Mouse (Mus musculus): ENCODE results near the gene Hnrnpl.
A peak's percentile ranks its signal among the peaks of the same experiment; 100 is the strongest.

Hnrnpl gene

DNA sequence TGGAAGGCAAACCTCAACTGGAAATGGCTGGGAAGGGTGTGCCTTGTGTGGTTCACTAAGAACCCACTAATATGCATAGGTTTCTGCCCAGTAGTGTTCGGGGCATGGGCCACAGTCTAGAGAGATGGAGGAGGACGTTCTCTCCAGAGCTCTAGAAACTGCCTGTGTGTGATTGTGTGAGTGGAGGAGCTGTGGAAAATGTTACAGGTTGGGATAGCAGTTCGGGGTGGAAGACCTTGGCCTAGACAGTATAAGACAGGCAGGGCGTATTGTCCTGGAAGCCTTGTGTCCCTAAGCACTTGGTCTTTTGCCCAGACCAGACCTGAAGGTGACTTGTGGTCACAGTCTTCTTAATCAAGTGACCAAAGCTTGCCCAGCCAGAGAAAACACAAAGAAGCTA lies 4.1 kb downstream of the Hnrnpl start:
- DNase-seq (ENCODE audit: extremely low spot score): no peak

DNA sequence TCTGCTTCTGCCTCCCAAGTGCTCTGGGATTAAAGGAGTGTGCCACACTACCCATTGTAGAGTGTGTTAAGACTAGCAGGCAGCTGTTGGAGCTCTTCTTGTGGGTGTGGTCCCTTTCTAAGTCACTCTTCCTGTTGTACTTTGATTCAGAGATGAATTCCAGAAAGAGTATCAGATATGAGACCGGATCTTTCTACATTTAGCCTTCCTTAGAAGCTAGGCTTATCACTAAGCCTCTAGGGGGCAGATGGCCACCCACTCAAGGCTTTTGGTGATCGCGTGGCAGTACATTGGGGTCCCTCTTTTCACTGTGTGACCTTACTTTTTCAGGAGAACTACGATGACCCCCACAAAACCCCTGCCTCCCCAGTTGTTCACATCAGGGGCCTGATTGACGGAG lies 4.6 kb downstream of the Hnrnpl start:
- no peak for DNase-seq (ENCODE audit: extremely low spot score)

- DNase-seq (ENCODE audit: extremely low spot score): no peak
These were observed 6.1 kb downstream of the Hnrnpl start for GRCm38 (mm10) chr7:28814306-28815034.

DNA sequence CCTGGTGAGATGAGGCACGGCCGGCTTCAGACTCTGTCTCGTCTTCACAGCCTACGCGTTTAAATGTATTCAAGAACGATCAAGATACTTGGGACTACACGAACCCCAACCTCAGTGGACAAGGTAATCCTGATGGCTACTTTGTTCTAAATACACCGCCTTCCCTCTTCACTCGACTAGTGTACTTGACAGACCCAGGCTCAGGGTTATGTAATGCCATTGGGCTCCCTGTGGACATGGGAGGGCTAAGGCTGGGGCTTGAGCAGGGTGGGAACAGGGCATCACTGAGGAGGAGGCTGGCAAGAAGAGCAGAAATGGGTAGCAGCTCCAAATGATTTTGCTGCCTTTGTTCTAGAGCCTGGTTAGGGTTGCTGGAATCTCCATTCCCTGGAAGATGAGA lies 6.9 kb downstream of the Hnrnpl start:
- DNase-seq (ENCODE audit: extremely low spot score): no peak

GRCm38 (mm10) chr7:28816201-28816600 lies 7.9 kb downstream of the Hnrnpl start:
- no peak for DNase-seq (ENCODE audit: extremely low spot score)

DNA sequence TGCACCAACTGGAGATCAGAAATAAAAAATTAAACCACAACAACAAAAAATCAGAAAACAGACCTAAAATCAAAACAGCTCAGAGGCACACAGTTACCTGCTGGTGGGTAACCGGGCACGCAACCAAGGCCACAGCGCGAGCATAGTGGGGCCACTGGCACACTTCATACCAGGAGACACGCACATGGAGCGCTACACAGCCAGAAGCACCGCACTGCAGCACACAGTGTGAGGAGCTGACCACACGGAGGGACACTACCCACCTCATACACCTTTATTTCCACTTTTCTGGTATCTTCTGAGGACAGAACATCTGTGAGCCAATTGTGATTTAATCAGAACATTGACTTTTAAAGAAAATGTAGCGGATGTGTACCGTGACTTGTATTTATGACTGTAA lies 8.6 kb downstream of the Hnrnpl start:
- no peak for DNase-seq (ENCODE audit: extremely low spot score)

GRCm38 (mm10) chr7:28817524-28817923 lies 9.2 kb downstream of the Hnrnpl start:
- no peak for DNase-seq (ENCODE audit: extremely low spot score)

GRCm38 (mm10) chr7:28817957-28818356 lies 9.6 kb downstream of the Hnrnpl start:
- DNase-seq (ENCODE audit: extremely low spot score): no peak

DNA sequence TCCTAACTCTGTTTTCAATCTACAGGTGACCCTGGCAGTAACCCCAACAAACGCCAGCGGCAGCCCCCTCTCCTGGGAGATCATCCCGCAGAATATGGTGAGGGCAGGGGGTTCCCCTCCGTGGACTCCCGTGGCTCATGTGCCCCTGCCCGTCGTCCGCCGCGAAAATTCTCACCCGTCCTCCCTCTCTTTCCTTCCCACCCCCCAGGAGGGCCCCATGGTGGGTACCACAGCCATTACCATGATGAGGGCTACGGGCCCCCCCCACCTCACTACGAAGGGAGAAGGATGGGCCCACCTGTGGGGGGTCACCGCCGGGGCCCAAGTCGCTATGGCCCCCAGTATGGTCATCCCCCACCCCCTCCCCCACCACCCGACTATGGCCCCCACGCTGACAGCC lies 10.1 kb downstream of the Hnrnpl start:
- DNase-seq (ENCODE audit: extremely low spot score): no peak

DNA sequence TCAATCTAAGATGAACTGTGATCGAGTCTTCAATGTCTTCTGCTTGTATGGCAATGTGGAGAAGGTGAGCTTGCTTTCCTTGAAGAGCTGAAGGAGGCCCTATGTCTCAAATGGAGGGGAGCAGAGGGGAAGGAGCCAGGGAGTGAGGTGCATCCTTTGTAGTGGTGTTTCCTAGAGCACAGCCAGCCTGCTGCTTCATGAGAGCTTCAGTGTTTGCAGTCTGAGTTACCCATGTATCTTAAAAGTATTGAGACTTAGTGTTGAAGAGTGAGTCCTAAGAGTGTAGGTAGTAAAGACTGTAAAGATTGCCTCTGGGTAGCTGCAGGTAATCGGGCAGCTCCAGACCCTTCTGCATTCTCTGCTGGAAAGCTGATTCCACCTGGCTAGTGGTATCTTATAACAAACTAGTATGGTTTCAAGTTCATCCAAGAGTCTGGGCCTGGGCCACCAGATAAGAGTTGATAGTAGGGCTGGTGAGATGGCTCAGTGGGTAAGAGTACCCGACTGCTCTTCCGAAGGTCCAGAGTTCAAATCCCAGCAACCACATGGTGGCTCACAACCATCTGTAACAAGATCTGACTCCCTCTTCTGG lies 10.6 kb downstream of the Hnrnpl start:
- DNase-seq (ENCODE audit: extremely low spot score): no peak

DNA sequence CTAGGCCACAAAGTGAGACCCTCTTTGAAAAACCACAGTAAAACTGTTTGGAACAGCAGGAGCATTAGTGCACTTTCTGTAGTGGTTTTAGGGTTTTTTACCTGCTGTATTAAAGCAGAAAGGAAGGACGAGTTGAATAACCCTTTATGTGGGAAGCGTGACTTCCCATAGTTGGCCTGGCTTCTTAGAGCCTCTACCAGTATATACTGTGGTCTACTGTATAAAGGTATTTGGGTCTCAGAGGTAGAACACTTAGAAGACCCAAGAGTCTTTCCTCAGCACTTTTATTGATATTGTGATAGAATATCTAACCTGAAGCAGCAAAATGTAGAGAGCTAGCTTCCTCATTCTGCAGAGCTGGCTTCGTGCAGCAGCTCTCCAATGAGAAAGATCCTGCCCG lies 11.2 kb downstream of the Hnrnpl start:
- DNase-seq (ENCODE audit: extremely low spot score): no peak

DNA sequence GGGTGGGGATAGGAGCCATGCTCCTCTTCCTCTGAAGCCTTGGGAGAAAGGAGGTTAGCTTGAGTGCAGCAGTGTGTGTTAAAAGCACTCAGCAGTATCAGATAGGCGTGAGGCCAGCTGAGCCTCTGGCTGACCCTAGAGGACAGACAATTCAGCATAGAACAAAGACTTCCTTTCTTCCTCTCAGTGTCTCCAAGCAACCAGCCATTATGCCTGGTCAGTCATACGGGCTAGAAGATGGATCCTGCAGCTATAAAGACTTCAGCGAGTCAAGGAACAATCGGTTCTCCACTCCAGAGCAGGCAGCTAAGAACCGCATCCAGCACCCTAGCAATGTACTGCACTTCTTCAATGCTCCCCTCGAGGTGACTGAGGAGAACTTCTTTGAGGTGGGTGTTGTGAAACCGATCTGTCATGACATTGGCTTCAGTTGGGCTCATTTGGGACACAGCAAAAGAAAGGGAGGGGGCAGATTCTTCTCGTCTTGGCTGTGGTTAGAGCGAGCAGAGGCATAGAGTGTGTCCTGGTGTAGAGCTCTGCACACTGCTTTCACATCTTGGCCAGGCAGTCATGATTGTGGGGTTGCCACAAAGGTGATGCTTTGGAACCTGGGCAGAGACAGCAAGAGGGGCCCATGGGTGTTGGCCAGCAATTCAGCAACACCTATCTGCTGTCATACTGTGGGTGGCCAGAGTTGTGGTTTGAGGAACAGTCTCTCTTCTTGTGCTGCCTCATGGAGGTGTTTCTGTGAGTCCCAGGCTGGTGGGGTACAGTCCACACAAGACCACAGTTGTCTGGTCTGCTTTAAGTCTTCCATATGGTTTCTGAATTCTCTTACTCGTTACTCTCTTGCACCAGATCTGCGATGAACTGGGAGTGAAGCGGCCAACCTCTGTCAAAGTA lies 12.3 kb downstream of the Hnrnpl start:
- DNase-seq (ENCODE audit: extremely low spot score): peak; percentile 59

GRCm38 (mm10) chr7:28821261-28821831 lies 13.0 kb downstream of the Hnrnpl start:
- DNase-seq (ENCODE audit: extremely low spot score): no peak

- DNase-seq (ENCODE audit: extremely low spot score): no peak
These were observed 14.2 kb downstream of the Hnrnpl start for GRCm38 (mm10) chr7:28822556-28822955.

DNA sequence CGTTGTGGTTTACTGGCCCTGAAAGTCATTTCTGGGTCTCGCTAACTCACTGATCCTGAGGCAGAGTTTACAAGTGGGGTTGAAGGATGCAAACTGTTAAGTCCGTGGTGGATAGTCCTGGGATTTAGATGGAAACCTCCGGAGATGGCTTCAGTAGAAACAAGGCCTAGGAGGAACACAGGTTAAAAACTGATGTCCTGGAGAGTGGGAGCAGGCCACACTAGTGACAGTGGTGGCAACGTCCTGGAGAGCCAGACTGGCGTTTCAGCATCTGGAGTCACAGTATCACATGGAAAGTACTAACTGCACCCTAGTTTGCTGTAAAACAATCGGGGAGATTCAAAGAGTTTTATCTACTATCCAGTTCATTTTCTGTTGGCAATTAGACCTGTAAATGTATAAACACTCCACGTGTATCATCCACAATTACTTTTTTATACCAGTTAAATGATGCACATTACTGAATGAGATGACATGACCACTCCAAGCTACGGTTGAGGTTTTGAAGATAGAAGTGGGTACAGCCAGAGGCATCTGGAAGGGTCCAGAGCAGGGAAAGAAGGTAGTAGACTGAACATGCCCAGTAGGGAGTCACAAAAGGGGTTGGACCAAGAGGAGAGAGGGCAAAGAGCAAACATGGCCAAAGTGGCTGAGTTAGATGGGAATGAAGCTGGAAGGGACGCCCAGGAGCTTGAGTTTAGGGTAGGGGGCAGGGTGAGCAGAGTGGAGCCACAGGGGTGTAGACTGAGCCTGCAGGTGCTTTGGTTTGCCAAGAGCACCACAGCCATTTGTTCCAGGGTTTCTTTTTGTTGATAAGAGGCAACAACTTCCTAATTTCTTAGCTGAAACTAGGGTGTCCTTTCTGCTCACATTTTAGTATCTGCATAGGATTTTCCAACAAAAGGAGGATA lies 14.9 kb downstream of the Hnrnpl start:
- peak; percentile 37 for DNase-seq (ENCODE audit: extremely low spot score)

DNA sequence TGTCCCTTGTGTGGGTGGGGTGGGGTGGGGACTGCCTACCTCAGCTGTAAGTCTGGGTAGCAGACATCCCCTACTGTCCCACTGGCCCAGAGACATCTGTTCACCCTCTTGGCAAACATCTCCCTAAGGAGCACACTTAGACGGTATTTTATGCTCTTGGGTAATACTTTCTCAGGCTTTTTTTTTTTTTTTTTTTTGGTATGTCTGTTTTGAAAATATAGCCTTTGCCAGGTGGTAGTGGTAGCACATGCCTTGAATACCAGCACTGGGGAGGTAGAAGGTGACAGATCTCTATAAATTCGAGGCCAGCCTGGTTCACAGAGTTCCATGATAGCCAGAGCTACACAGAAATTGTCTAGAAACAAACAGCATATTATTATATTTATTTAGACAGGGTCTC lies 15.6 kb downstream of the Hnrnpl start:
- no peak for DNase-seq (ENCODE audit: extremely low spot score)

DNA sequence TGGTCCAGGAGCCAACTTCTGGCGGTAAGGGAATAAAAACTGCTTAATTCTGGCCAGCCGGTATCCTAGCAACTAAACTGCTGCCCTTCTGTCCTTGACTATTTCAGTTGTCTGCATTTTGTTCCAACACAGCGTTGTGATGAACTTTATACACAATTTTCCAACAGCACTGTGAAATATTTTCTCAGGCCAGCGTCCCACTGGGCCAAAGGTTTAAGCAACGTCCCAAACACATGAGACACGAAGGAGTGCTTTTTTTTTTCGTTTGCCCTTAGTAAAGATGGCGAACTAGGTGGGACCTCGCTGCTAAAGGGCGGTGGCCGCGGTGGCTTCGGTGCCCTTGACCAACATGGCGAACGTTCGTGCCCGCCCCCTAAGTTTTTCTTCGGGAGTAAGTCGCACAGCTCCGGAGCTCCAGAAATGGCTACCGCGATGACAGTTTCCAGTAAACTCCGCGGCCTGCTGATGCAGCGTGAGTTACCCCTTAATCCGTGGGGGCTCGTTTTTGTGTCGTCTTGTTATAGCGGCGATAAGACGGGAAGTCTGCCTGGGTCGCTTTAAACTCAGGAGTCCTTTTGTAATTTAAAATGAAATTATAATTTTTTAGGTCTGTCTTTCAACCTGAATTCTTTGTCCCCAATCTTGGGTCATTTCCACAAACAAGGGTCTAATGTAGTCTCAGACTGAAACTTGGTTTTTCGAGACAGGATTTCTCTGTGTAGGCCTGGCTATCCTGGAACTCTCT lies 16.8 kb downstream of the Hnrnpl start, which contains the start of gene Ech1:
Gene Ech1, plus strand, starts transcription at position 277 of the 745 bp plus-strand sequence.
- DNase-seq (ENCODE audit: extremely low spot score): peak; percentile 87

GRCm38 (mm10) chr7:28825686-28826401 lies 17.5 kb downstream of the Hnrnpl start:
- DNase-seq (ENCODE audit: extremely low spot score): no peak

DNA sequence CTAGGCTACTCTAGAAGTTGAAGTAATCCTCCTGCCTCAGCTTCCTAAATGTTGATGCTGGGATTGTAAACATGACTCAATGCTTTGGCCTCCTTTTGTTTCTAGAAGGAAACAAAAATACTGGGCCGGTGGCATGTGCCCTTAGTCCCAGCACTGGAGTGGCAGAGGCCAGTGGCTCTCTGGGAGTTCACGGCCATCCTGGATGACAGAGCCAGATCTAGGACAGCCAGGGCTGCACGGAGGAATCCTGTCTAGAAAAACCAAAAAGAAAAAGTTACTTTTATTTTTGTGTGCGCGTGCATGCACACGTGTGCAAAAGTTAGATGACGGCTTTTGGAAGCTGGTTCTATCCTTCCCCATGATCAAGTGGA lies 18.0 kb downstream of the Hnrnpl start:
- DNase-seq (ENCODE audit: extremely low spot score): no peak

GRCm38 (mm10) chr7:28827338-28827737 lies 19.0 kb downstream of the Hnrnpl start:
- no peak for DNase-seq (ENCODE audit: extremely low spot score)
